Mouse (Mus musculus): ENCODE measurements around the gene Pnpla1. TPM values are rescaled to one million over a fixed set of nuclear protein-coding genes. Genes with fewer than 3 reads are reported as not detected.

Pnpla1 gene
- total and polyA plus RNA-seq, 3 experiments: 0.02 TPM; not detected in 2

GRCm38 (mm10) chr17:28895217-28895875 is 37.1 kb downstream of the Pnpla1 start:
- H3K27ac ChIP-seq: no peak overlapping the region

DNA sequence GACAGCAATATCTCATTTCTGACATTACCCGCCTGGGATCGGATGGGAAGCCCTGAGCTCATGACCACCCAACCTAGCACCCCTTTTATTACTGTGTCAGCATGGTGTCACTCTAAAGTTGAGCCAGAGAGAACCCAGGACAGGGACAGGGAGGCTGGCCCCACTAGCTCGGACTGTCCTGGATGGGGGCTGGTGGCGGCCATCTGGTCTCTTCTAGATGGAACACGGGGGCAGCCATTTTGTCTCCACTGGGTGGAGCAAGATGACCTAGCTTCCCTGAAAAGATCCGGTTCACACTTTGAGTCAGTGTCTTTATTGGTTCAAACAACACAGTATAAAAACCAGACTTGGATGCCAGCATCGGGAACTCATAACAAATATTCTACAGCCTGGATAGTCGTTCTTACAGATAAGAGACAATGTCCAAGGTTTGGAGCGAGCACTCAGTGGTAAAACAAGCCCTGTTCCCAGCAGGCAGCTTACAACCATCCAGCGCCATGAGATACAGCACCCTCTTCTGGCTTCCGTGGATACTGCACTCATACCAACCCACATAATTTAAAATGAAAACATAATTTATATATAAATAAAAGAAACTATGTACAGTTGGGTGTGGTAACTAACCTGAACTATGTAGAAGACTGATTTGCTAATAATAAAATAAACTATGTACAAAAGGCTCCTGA is 38.0 kb downstream of the Pnpla1 start:
- no peak overlapping the region for H3K9ac ChIP-seq (ENCODE audit: low read depth, low read length)
- no peaks in the 10 kb centered on the region for H3K79me2 ChIP-seq (replicated peaks; ENCODE audit: control insufficient read depth, insufficient read depth, low read length)
- no peak for DNase-seq
- H3K4me1 ChIP-seq (ENCODE audit: control insufficient read depth, insufficient read depth, low read length): no peaks in the 10 kb centered on the region
- H3K27ac ChIP-seq: no peak overlapping the region
- intact Hi-C loops (cut with DNase I): no loop called here
- TF ChIP-seq CTCF (IDR thresholded peaks at IDR 0.05): peak; percentile 43
- TF ChIP-seq EP300 (IDR thresholded peaks at IDR 0.05; ENCODE audit: insufficient read depth, low read depth, low read length): no peak
- TF ChIP-seq POLR2A (IDR thresholded peaks at IDR 0.05; ENCODE audit: insufficient read depth, low read depth, low read length): no peak
- H3K4me3 ChIP-seq: no peak overlapping the region
- no peaks in the 10 kb centered on the region for H3K27me3 ChIP-seq (ENCODE audit: control insufficient read depth, insufficient read depth, low read length)
- 91% methylated on average over 11 of the region's 11 CpGs for whole genome bisulfite sequencing
- no peaks in the 10 kb centered on the region for H3K36me3 ChIP-seq (ENCODE audit: control insufficient read depth, insufficient read depth, low read length)

More at GRCm38 (mm10) chr17:28895217-28895875, 37.1 kb downstream of the Pnpla1 start:
- Histone ChIP-seq H3K36me3 (ENCODE audit: control insufficient read depth, insufficient read depth, low read length) (no peaks in the 10 kb centered on the region), H3K9ac (ENCODE audit: low read depth, low read length) (no peak overlapping the region), H3K79me2 (replicated peaks; ENCODE audit: control insufficient read depth, insufficient read depth, low read length) (no peaks in the 10 kb centered on the region), H3K27me3 (ENCODE audit: control insufficient read depth, insufficient read depth, low read length) (no peaks in the 10 kb centered on the region), H3K4me1 (ENCODE audit: control insufficient read depth, insufficient read depth, low read length) (no peaks in the 10 kb centered on the region), H3K4me3 (no peak overlapping the region)
- intact Hi-C loops (cut with DNase I): no loop called here
- TF ChIP-seq POLR2A (IDR thresholded peaks at IDR 0.05; ENCODE audit: insufficient read depth, low read depth, low read length) (no peak), CTCF (IDR thresholded peaks at IDR 0.05) (no peak), EP300 (IDR thresholded peaks at IDR 0.05; ENCODE audit: insufficient read depth, low read depth, low read length) (no peak)
- WGBS: 96% methylated on average over 21 of the region's 21 CpGs
- DNase-seq: no peak

- Histone ChIP-seq H3K9ac (ENCODE audit: low read depth, low read length) (no peak overlapping the region), H3K4me1 (ENCODE audit: control insufficient read depth, insufficient read depth, low read length) (no peaks in the 10 kb centered on the region), H3K79me2 (replicated peaks; ENCODE audit: control insufficient read depth, insufficient read depth, low read length) (no peaks in the 10 kb centered on the region), H3K27ac (no peak overlapping the region), H3K4me3 (no peak overlapping the region), H3K27me3 (ENCODE audit: control insufficient read depth, insufficient read depth, low read length) (no peaks in the 10 kb centered on the region), H3K36me3 (ENCODE audit: control insufficient read depth, insufficient read depth, low read length) (no peaks in the 10 kb centered on the region)
- no peak for DNase-seq
- TF ChIP-seq POLR2A (IDR thresholded peaks at IDR 0.05; ENCODE audit: insufficient read depth, low read depth, low read length) (no peak), EP300 (IDR thresholded peaks at IDR 0.05; ENCODE audit: insufficient read depth, low read depth, low read length) (no peak), CTCF (IDR thresholded peaks at IDR 0.05) (no peak)
- intact Hi-C loops (cut with DNase I): no loop called here
- WGBS: 79% methylated on average over 5 of the region's 5 CpGs
Observed at GRCm38 (mm10) chr17:28897817-28898216, 39.6 kb downstream of the Pnpla1 start.

- Histone ChIP-seq H3K9ac (ENCODE audit: low read depth, low read length) (no peak overlapping the region), H3K4me1 (ENCODE audit: control insufficient read depth, insufficient read depth, low read length) (no peaks in the 10 kb centered on the region), H3K27ac (no peak overlapping the region), H3K79me2 (replicated peaks; ENCODE audit: control insufficient read depth, insufficient read depth, low read length) (no peaks in the 10 kb centered on the region), H3K27me3 (ENCODE audit: control insufficient read depth, insufficient read depth, low read length) (no peaks in the 10 kb centered on the region), H3K36me3 (ENCODE audit: control insufficient read depth, insufficient read depth, low read length) (no peaks in the 10 kb centered on the region), H3K4me3 (no peak overlapping the region)
- TF ChIP-seq CTCF (IDR thresholded peaks at IDR 0.05) (no peak), EP300 (IDR thresholded peaks at IDR 0.05; ENCODE audit: insufficient read depth, low read depth, low read length) (no peak), POLR2A (IDR thresholded peaks at IDR 0.05; ENCODE audit: insufficient read depth, low read depth, low read length) (no peak)
- DNase-seq: no peak
- intact Hi-C loops (cut with DNase I): no loop called here
- WGBS: 73% methylated on average over 5 of the region's 5 CpGs
Observed at GRCm38 (mm10) chr17:28898249-28898648, 40.0 kb downstream of the Pnpla1 start.

DNA sequence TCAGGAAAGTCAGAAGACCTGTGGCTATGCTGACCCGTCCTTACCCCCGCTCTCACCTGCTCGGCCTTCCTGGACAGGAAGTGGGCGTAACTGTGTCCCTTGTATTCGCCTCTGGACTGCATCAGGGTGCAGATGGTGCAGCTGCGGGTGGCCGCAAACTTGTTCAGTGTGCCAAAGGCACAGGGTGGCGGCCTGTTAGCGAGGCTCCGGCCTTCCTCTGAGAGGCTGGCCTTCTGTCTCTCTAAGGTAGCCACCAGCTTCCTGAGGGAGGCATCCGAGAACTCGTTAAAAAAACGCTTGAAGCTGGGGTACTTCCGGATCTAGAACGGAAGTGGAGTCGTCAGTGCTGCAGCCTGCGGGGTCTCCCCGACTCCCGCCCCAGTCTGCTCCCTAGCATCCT is 41.2 kb downstream of the Pnpla1 start:
- H3K27ac ChIP-seq: no peak overlapping the region
- DNase-seq: no peak
- intact Hi-C loops (cut with DNase I): no loop called here
- no peaks in the 10 kb centered on the region for H3K36me3 ChIP-seq (ENCODE audit: control insufficient read depth, insufficient read depth, low read length)
- 57% methylated on average over 19 of the region's 19 CpGs for WGBS
- no peaks in the 10 kb centered on the region for H3K79me2 ChIP-seq (replicated peaks; ENCODE audit: control insufficient read depth, insufficient read depth, low read length)
- no peak overlapping the region for H3K9ac ChIP-seq (ENCODE audit: low read depth, low read length)
- no peaks in the 10 kb centered on the region for H3K4me1 ChIP-seq (ENCODE audit: control insufficient read depth, insufficient read depth, low read length)
- H3K4me3 ChIP-seq: no peak overlapping the region
- TF ChIP-seq POLR2A (IDR thresholded peaks at IDR 0.05; ENCODE audit: insufficient read depth, low read depth, low read length): no peak
- TF ChIP-seq EP300 (IDR thresholded peaks at IDR 0.05; ENCODE audit: insufficient read depth, low read depth, low read length): no peak
- no peak for TF ChIP-seq CTCF (IDR thresholded peaks at IDR 0.05)
- no peaks in the 10 kb centered on the region for H3K27me3 ChIP-seq (ENCODE audit: control insufficient read depth, insufficient read depth, low read length)

DNA sequence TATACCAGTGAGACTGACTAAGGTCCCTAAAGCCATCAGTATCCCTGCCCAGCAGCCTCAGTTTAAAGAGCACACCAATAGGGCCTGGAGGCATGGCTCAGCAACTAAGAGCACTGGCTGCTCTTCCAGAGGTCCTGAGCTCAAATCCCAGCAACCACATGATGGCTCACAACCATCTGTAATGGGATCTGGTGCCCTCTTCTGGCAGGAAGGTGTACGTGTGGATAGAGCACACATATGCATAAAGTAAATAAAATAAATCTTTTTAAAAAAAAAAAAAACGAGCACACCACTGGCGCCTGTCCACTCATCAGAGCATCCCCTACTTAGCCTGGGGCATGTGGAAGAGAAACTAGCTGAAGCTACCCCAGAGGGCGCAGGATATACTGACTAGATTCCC is 43.3 kb downstream of the Pnpla1 start:
- Histone ChIP-seq H3K9ac (ENCODE audit: low read depth, low read length) (no peak overlapping the region), H3K4me3 (no peak overlapping the region), H3K27me3 (ENCODE audit: control insufficient read depth, insufficient read depth, low read length) (no peaks in the 10 kb centered on the region), H3K36me3 (ENCODE audit: control insufficient read depth, insufficient read depth, low read length) (no peaks in the 10 kb centered on the region), H3K4me1 (ENCODE audit: control insufficient read depth, insufficient read depth, low read length) (no peaks in the 10 kb centered on the region), H3K27ac (no peak overlapping the region), H3K79me2 (replicated peaks; ENCODE audit: control insufficient read depth, insufficient read depth, low read length) (no peaks in the 10 kb centered on the region)
- no peak for DNase-seq
- 81% methylated on average over 4 of the region's 4 CpGs for WGBS
- intact Hi-C loops (cut with DNase I): no loop called here
- TF ChIP-seq POLR2A (IDR thresholded peaks at IDR 0.05; ENCODE audit: insufficient read depth, low read depth, low read length) (no peak), CTCF (IDR thresholded peaks at IDR 0.05) (peak; percentile 43)
